Mouse (Mus musculus): ENCODE data around the gene Tmem30a. TPM values are rescaled to one million over a fixed set of nuclear protein-coding genes. Genes with fewer than 3 reads are reported as not detected.

The Tmem30a gene
- total RNA-seq, 2 experiments from 2014 or later, result 32.2 to 44.1 TPM

- no peak for ATAC-seq (replicated peaks; ENCODE audit: low FRiP score, low TSS enrichment, poor library complexity, severe bottlenecking)
Observed at GRCm38 (mm10) chr9:79720143-79720542, 73.2 kb downstream of the Tmem30a start.

- ATAC-seq (replicated peaks; ENCODE audit: low FRiP score, low TSS enrichment, poor library complexity, severe bottlenecking), result no peak
Observed at GRCm38 (mm10) chr9:79719451-79719850, 73.9 kb downstream of the Tmem30a start.

Other genes with a start within 250 kb of the Tmem30a start
- not detected in 2 replicates for gene Col12a1, start 74.7 kb downstream of the Tmem30a start, total RNA-seq (2014; fragmentation: Nextera tagmentation)
- not detected in 2 replicates for gene Col12a1, start 74.7 kb downstream of the Tmem30a start, total RNA-seq (2017)
- 589 and 667 TPM in 2 replicates for gene Cox7a2, start 33.6 kb downstream of the Tmem30a start, total RNA-seq (2014; fragmentation: Nextera tagmentation)
- 116 and 156 TPM in 2 replicates for gene Cox7a2, start 33.6 kb downstream of the Tmem30a start, total RNA-seq (2017)
- not detected in 2 replicates for gene Filip1, start 219.3 kb upstream of the Tmem30a start, total RNA-seq (2014; fragmentation: Nextera tagmentation)
- not detected in 2 replicates for gene Filip1, start 219.3 kb upstream of the Tmem30a start, total RNA-seq (2017)

Measured in megakaryocyte-erythroid progenitor cell, adult 5-6 weeks (primary cell).